Mouse (Mus musculus): ENCODE data around the gene Trmt2b. TPM values are rescaled to one million over a fixed set of nuclear protein-coding genes. Genes with fewer than 3 reads are reported as not detected.
"Not testable (repeated sequence)": the region's sequence is repeated elsewhere in the genome, so short reads cannot be mapped to it uniquely, and the experiment has no call there.

Trmt2b gene
- total RNA-seq, 1 experiment from 2014 or later = 32.1 TPM

GRCm38 (mm10) chrX:134221856-134222255, 54.9 kb downstream of the Trmt2b start, which contains the start of gene Nox1:
Gene Nox1, minus strand, starts transcription at chrX:134221956.
- ATAC-seq (replicated peaks; ENCODE audit: low read depth, poor library complexity, severe bottlenecking) = no peak

GRCm38 (mm10) chrX:134220618-134221017, 56.2 kb downstream of the Trmt2b start:
- no peak for ATAC-seq (replicated peaks; ENCODE audit: low read depth, poor library complexity, severe bottlenecking)

GRCm38 (mm10) chrX:134218161-134218560, 58.6 kb downstream of the Trmt2b start:
- ATAC-seq (replicated peaks; ENCODE audit: low read depth, poor library complexity, severe bottlenecking) = no peak

GRCm38 (mm10) chrX:134211151-134211642, 65.6 kb downstream of the Trmt2b start:
- ATAC-seq (replicated peaks; ENCODE audit: low read depth, poor library complexity, severe bottlenecking) = no peak

GRCm38 (mm10) chrX:134208491-134208890, 68.3 kb downstream of the Trmt2b start:
- 0 out of 2 replicates have a peak, but pooled peaks have one; percentile 32 for ATAC-seq (replicated peaks; ENCODE audit: low read depth, poor library complexity, severe bottlenecking)

- ATAC-seq (replicated peaks; ENCODE audit: low read depth, poor library complexity, severe bottlenecking) = not testable (repeated sequence)
Observed at GRCm38 (mm10) chrX:134187201-134187600, 89.6 kb downstream of the Trmt2b start, which contains the start of gene Arl13a. Gene Arl13a, plus strand, starts transcription at chrX:134187501.

- ATAC-seq (replicated peaks; ENCODE audit: low read depth, poor library complexity, severe bottlenecking) = no peak
Observed at GRCm38 (mm10) chrX:134174699-134175098, 102.1 kb downstream of the Trmt2b start.

Other genes with a start within 250 kb of the Trmt2b start
- 72.9 and 102 TPM in 2 replicates for gene Cstf2, start 217.8 kb downstream of the Trmt2b start, total RNA-seq (2017)
- gene Xkrx, start 114.9 kb downstream of the Trmt2b start, total RNA-seq (2017) = not detected in 2 replicates
- gene Arl13a, start 89.5 kb downstream of the Trmt2b start, total RNA-seq (2017) = not detected in 2 replicates
- gene Nox1, start 55.0 kb downstream of the Trmt2b start, total RNA-seq (2017) = 0.15 and 0.27 TPM in 2 replicates
- not detected in 2 replicates for gene Tmem35a, start 18.2 kb upstream of the Trmt2b start, total RNA-seq (2017)
- 35.1 and 42.5 TPM in 2 replicates for gene Cenpi, start 31.1 kb upstream of the Trmt2b start, total RNA-seq (2017)
- gene Drp2, start 127.6 kb upstream of the Trmt2b start, total RNA-seq (2017) = under 0.01 and 0.19 TPM in 2 replicates
- not detected in 2 replicates for gene Taf7l, start 199.5 kb upstream of the Trmt2b start, total RNA-seq (2017)